Mouse (Mus musculus): ENCODE measurements around the gene Faap20.
"Not testable (repeated sequence)": the region's sequence is repeated elsewhere in the genome, so short reads cannot be mapped to it uniquely, and the experiment has no call there.

Gene Faap20

GRCm38 (mm10) chr4:155248054-155248453 lies 1.5 kb upstream of the Faap20 start:
- not testable (repeated sequence) for DNase-seq (ENCODE audit: low spot score in 2 of 2)

GRCm38 (mm10) chr4:155249257-155249647 lies 350 bp upstream of the Faap20 start:
- peak; percentile 91 to 96 for DNase-seq (ENCODE audit: low spot score in 2 of 2)

- DNase-seq (ENCODE audit: low spot score in 2 of 2): peak in 1 of 2 experiments; percentile 50
Observed at GRCm38 (mm10) chr4:155250361-155251117, 937 bp downstream of the Faap20 start.

GRCm38 (mm10) chr4:155251147-155251546 lies 1.5 kb downstream of the Faap20 start:
- no peak for DNase-seq (ENCODE audit: low spot score in 2 of 2)

- DNase-seq (ENCODE audit: low spot score in 2 of 2): no peak
Observed at GRCm38 (mm10) chr4:155252253-155252652, 2.7 kb downstream of the Faap20 start.

GRCm38 (mm10) chr4:155264521-155265321 lies 15.1 kb downstream of the Faap20 start:
- DNase-seq (ENCODE audit: low spot score in 2 of 2): no peak

- DNase-seq (ENCODE audit: low spot score in 2 of 2): no peak
Observed at GRCm38 (mm10) chr4:155267047-155267543, 17.5 kb downstream of the Faap20 start.

- peak; percentile 12 to 34 for DNase-seq (ENCODE audit: low spot score in 2 of 2)
Observed at GRCm38 (mm10) chr4:155267639-155268175, 18.1 kb downstream of the Faap20 start.

GRCm38 (mm10) chr4:155268382-155268781 lies 18.8 kb downstream of the Faap20 start:
- peak; percentile 47 to 56 for DNase-seq (ENCODE audit: low spot score in 2 of 2)

GRCm38 (mm10) chr4:155274451-155274850 lies 24.8 kb downstream of the Faap20 start:
- no peak for DNase-seq (ENCODE audit: low spot score in 2 of 2)

- DNase-seq (ENCODE audit: low spot score in 2 of 2): no peak
Observed at GRCm38 (mm10) chr4:155274851-155275250, 25.2 kb downstream of the Faap20 start.

- no peak for DNase-seq (ENCODE audit: low spot score in 2 of 2)
Observed at GRCm38 (mm10) chr4:155277963-155278362, 28.4 kb downstream of the Faap20 start.

- DNase-seq (ENCODE audit: low spot score in 2 of 2): no peak
Observed at GRCm38 (mm10) chr4:155279054-155279453, 29.5 kb downstream of the Faap20 start.

- no peak for DNase-seq (ENCODE audit: low spot score in 2 of 2)
Observed at GRCm38 (mm10) chr4:155279926-155280767, 30.5 kb downstream of the Faap20 start.

- no peak for DNase-seq (ENCODE audit: low spot score in 2 of 2)
Observed at GRCm38 (mm10) chr4:155280768-155281121, 31.1 kb downstream of the Faap20 start.

- no peak for DNase-seq (ENCODE audit: low spot score in 2 of 2)
Observed at GRCm38 (mm10) chr4:155281227-155281626, 31.6 kb downstream of the Faap20 start.

- no peak for DNase-seq (ENCODE audit: low spot score in 2 of 2)
Observed at GRCm38 (mm10) chr4:155281652-155282051, 32.0 kb downstream of the Faap20 start.

- DNase-seq (ENCODE audit: low spot score in 2 of 2): no peak
Observed at GRCm38 (mm10) chr4:155282231-155282630, 32.6 kb downstream of the Faap20 start.

GRCm38 (mm10) chr4:155283001-155283503 lies 33.5 kb downstream of the Faap20 start:
- DNase-seq (ENCODE audit: low spot score in 2 of 2): peak; percentile 12 to 53

GRCm38 (mm10) chr4:155283585-155283984 lies 34.0 kb downstream of the Faap20 start:
- no peak for DNase-seq (ENCODE audit: low spot score in 2 of 2)

Measured in heart, adult 9 months (tissue).